Mouse (Mus musculus) midbrain, embryonic 12.5 days (tissue): ENCODE results near the gene Stambpl1. TPM values are rescaled to one million over a fixed set of nuclear protein-coding genes. Genes with fewer than 3 reads are reported as not detected.

ENCODE experiments used
- ATAC-seq: fragments of 200-750 bp; cut with Nextera tagmentation; 2 replicates; pipeline ENCODE4 v1.8.0; 2017; ENCODE audit warnings: low read depth, moderate TSS enrichment, moderate library complexity; ENCODE audit not compliant: low FRiP score
- H3K27ac ChIP-seq: fragments of 300-500 bp; sonication (generic); replicated peaks from 2 replicates; pipeline ENCODE4 v1.5.1; 2016; ENCODE audit warnings: mild to moderate bottlenecking
- H3K27me3 ChIP-seq: fragments of 300-500 bp; sonication (generic); 2 replicates; pipeline ENCODE4 v1.6.1; 2016; ENCODE audit warnings: mild to moderate bottlenecking
- H3K36me3 ChIP-seq: fragments of 300-500 bp; sonication (generic); 2 replicates; pipeline ENCODE4 v1.6.1; 2016
- H3K4me1 ChIP-seq: fragments of 300-500 bp; sonication (generic); 2 replicates; pipeline ENCODE4 v1.6.1; 2016
- H3K4me2 ChIP-seq: fragments of 300-500 bp; sonication (generic); replicated peaks from 2 replicates; pipeline ENCODE4 v1.6.1; 2016; ENCODE audit warnings: mild to moderate bottlenecking, moderate library complexity
- H3K4me3 ChIP-seq: fragments of 300-500 bp; sonication (generic); 2 replicates; pipeline ENCODE4 v1.5.1; 2016; ENCODE audit warnings: mild to moderate bottlenecking
- H3K9ac ChIP-seq: fragments of 300-500 bp; sonication (generic); replicated peaks from 2 replicates; pipeline ENCODE4 v1.6.1; 2016; ENCODE audit warnings: mild to moderate bottlenecking, moderate library complexity
- H3K9me3 ChIP-seq: fragments of 300-500 bp; sonication (generic); 2 replicates; pipeline ENCODE4 v1.6.1; 2016; ENCODE audit warnings: mild to moderate bottlenecking
- WGBS: fragments of 180-500 bp; shearing (Covaris S2); methylation state at CpG from one replicate; pipeline ENCODE4 v1.1.7; 2016; 5-methylcytosine and 5-hydroxymethylcytosine counted together
- polyA plus RNA-seq: library from polyadenylated mRNA; unstranded; fragments of >200 nt; fragmentation: Nextera tagmentation; extraction: Ambion mirVana; gene quantifications from 2 replicates; pipeline ENCODE4 v1.2.1, GENCODE M21; 2016

The Stambpl1 gene
- polyA plus RNA-seq, 1 experiment from 2014 or later: 3.0 TPM

- ATAC-seq: no peak
Observed at GRCm38 (mm10) chr19:34250621-34251020, 58.6 kb downstream of the Stambpl1 start.

GRCm38 (mm10) chr19:34251900-34252299, 59.9 kb downstream of the Stambpl1 start:
- Histone ChIP-seq H3K4me2 (no peak overlapping the region), H3K9me3 (no peaks in the 10 kb centered on the region), H3K27me3 (no peaks in the 10 kb centered on the region), H3K27ac (no peak overlapping the region), H3K9ac (no peak overlapping the region), H3K4me1 (no peaks in the 10 kb centered on the region), H3K36me3 (no peaks in the 10 kb centered on the region), H3K4me3 (no peak overlapping the region)
- no peak for ATAC-seq
- 88% methylated on average over 2 of the region's 2 CpGs for WGBS

More at GRCm38 (mm10) chr19:34250621-34251020, 58.6 kb downstream of the Stambpl1 start:
- Histone ChIP-seq H3K36me3 (no peaks in the 10 kb centered on the region), H3K4me3 (no peak overlapping the region), H3K9me3 (no peaks in the 10 kb centered on the region), H3K4me1 (no peaks in the 10 kb centered on the region), H3K9ac (no peak overlapping the region), H3K4me2 (no peak overlapping the region), H3K27me3 (no peaks in the 10 kb centered on the region), H3K27ac (no peak overlapping the region)
- 82% methylated on average over 4 of the region's 4 CpGs for WGBS

GRCm38 (mm10) chr19:34252450-34252849, 60.4 kb downstream of the Stambpl1 start:
- Histone ChIP-seq H3K27ac (no peak overlapping the region), H3K4me2 (no peak overlapping the region), H3K9ac (no peak overlapping the region), H3K9me3 (no peaks in the 10 kb centered on the region), H3K36me3 (no peaks in the 10 kb centered on the region), H3K27me3 (no peaks in the 10 kb centered on the region), H3K4me1 (no peaks in the 10 kb centered on the region), H3K4me3 (no peak overlapping the region)
- WGBS: 83% methylated on average over 9 of the region's 9 CpGs
- no peak for ATAC-seq

DNA sequence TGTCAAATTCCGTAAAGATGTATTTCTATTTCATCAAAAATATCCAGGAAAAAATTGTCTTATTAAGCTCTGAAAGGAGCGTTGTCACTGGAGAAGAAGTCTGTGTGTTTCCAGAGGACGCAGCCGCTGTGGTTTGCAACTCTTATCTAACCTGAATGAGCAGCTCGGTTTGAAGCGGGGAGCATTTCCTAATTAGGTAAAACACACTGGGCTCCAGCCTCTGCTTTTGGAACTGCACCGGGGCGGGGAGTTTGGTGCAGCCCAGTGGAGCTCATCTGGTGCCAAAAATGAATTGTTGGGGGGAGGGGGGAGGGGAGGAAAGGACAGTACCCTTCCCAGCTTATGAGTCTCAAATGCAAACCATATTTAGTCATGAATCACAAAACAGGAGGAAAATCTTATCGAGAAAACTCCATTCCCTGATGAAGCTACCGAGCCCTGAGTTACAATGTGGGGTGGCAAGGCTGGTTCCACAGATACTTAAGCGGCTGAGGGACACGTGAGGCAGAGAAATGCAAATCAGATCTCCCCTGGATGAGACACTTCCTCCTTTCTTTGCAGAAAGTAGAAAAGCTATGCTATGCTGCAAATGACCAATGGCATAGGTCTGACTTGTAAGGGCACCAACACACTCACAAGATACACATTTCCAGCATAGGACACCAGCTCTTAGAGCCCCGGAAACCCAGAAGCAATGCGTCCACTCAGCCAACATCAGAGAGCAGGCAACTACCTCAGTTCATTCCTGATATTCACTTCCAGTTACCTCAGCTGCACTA, 62.3 kb downstream of the Stambpl1 start:
- ATAC-seq: no peak
- no peak overlapping the region for H3K4me3 ChIP-seq
- H3K9me3 ChIP-seq: no peaks in the 10 kb centered on the region
- no peak overlapping the region for H3K27ac ChIP-seq
- no peaks in the 10 kb centered on the region for H3K27me3 ChIP-seq
- H3K4me2 ChIP-seq: no peak overlapping the region
- H3K9ac ChIP-seq: no peak overlapping the region
- WGBS: 53% methylated on average over 14 of the region's 14 CpGs
- H3K4me1 ChIP-seq: no peaks in the 10 kb centered on the region
- no peaks in the 10 kb centered on the region for H3K36me3 ChIP-seq

DNA sequence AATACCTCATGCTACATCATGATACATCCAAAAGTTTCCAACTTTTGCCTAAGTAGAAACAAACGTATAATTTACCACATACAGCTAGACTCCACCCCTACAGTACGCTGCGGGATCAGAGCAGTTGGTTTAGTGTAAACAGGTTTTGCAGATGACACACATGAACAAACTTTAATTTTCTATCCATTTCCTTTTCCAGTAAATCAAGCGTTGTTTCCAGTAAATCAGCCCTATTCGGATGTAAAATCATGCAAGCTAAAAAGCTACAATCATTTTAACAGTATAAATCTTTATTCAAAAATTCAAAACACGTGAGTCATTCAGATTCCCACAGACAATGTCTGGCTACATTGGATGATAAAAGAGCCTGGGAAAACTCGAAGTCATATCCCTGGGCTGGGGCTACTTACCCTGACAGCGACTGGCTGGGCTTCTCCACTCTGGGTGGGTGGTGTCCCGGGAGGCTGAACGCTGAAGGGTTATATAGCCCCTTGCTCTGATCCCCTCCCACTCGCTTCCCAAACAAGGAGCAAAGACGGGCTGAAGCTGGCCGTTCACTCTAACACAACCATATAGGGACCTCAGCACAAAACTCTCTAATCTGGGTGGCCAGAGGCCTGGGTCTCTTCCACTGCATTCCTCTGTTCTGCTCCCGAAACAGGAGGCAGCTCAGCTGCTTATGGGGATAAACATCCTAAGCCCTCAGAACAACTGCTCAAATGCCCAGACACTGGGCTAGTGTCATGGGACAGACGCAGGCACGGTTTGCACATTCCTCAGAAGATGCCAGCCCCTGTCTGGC, 63.1 kb downstream of the Stambpl1 start, which contains the start of gene Acta2:
Acta2 (minus strand) TSS at position 711 of the 802 bp plus-strand sequence.
- Histone ChIP-seq H3K4me1 (no peaks in the 10 kb centered on the region), H3K27me3 (no peaks in the 10 kb centered on the region), H3K9me3 (no peaks in the 10 kb centered on the region), H3K4me3 (no peak within 1 kb of the TSS), H3K27ac (no peak within 1 kb of the TSS), H3K9ac (no peak within 1 kb of the TSS), H3K36me3 (no peaks in the 10 kb centered on the region), H3K4me2 (no peak within 1 kb of the TSS)
- 68% methylated on average over 16 of the region's 16 CpGs for WGBS
- ATAC-seq: no peak

DNA sequence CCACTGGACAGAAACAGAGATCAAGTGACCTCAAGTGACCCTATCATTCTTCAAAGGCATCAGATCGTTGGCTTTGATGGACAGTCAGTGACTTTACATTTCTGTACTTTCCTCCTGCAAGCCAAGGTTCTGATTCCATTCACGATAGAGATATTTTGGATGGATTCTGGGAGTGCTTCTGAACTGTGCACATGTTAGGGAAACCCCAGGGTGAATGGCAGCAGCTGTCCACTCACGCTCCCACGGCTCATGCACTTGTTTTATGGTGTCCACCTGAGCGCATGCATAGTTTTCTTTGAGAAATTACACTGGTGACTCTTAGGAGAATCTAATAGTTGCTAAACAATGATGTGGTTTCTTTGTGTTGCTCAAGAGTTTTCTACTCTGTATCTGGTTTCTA, 64.1 kb downstream of the Stambpl1 start:
- no peak overlapping the region for H3K27ac ChIP-seq
- no peak overlapping the region for H3K4me2 ChIP-seq
- H3K27me3 ChIP-seq: no peaks in the 10 kb centered on the region
- H3K4me1 ChIP-seq: no peaks in the 10 kb centered on the region
- no peak overlapping the region for H3K4me3 ChIP-seq
- WGBS: 81% methylated on average over 5 of the region's 5 CpGs
- no peaks in the 10 kb centered on the region for H3K9me3 ChIP-seq
- no peaks in the 10 kb centered on the region for H3K36me3 ChIP-seq
- no peak for ATAC-seq
- no peak overlapping the region for H3K9ac ChIP-seq

GRCm38 (mm10) chr19:34256936-34257335, 64.9 kb downstream of the Stambpl1 start:
- no peaks in the 10 kb centered on the region for H3K4me1 ChIP-seq
- H3K9me3 ChIP-seq: no peaks in the 10 kb centered on the region
- H3K4me3 ChIP-seq: no peak overlapping the region
- no peaks in the 10 kb centered on the region for H3K36me3 ChIP-seq
- no peak overlapping the region for H3K4me2 ChIP-seq
- 86% methylated on average over 2 of the region's 2 CpGs for WGBS
- no peaks in the 10 kb centered on the region for H3K27me3 ChIP-seq
- H3K27ac ChIP-seq: no peak overlapping the region
- no peak overlapping the region for H3K9ac ChIP-seq
- no peak for ATAC-seq

GRCm38 (mm10) chr19:34262273-34262974, 70.4 kb downstream of the Stambpl1 start:
- no peak for ATAC-seq
- Histone ChIP-seq H3K4me1 (no peaks in the 10 kb centered on the region), H3K4me3 (no peak overlapping the region), H3K27ac (no peak overlapping the region), H3K36me3 (no peaks in the 10 kb centered on the region), H3K4me2 (no peak overlapping the region), H3K27me3 (no peaks in the 10 kb centered on the region), H3K9ac (no peak overlapping the region), H3K9me3 (no peaks in the 10 kb centered on the region)
- WGBS: 84% methylated on average over 2 of the region's 2 CpGs

DNA sequence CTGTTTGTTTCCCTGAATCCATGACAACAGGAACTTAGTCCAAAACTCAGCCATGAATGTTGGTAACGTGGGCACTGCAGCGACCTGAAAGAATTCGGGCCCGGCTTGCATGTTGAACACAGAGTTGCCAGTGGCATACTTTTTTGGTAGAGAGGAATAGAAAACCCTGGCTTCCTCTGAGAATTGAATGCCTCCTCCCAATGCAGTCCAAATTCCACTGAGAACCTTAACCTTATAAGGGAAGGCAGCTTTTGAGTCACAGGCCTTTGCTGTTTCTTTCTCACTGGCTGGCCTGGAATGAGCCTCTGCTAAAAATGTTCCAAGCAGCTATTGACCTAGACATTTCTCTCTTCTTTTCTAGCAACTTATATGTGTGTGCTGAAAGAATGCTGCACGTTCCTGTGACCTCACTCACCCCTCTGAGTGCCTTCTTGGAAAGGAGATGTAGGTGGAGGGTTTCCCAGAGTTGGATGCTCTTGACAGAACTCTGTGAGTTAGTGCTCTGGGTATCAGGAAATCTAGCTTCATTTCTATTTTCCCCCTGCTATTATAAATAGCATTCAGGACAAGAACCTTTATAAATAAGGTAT, 73.7 kb downstream of the Stambpl1 start:
- no peak for ATAC-seq
- WGBS: 73% methylated on average over 5 of the region's 5 CpGs
- no peaks in the 10 kb centered on the region for H3K36me3 ChIP-seq
- H3K9ac ChIP-seq: no peak overlapping the region
- no peak overlapping the region for H3K4me2 ChIP-seq
- no peak overlapping the region for H3K27ac ChIP-seq
- no peaks in the 10 kb centered on the region for H3K4me1 ChIP-seq
- no peaks in the 10 kb centered on the region for H3K9me3 ChIP-seq
- H3K4me3 ChIP-seq: no peak overlapping the region
- no peaks in the 10 kb centered on the region for H3K27me3 ChIP-seq

DNA sequence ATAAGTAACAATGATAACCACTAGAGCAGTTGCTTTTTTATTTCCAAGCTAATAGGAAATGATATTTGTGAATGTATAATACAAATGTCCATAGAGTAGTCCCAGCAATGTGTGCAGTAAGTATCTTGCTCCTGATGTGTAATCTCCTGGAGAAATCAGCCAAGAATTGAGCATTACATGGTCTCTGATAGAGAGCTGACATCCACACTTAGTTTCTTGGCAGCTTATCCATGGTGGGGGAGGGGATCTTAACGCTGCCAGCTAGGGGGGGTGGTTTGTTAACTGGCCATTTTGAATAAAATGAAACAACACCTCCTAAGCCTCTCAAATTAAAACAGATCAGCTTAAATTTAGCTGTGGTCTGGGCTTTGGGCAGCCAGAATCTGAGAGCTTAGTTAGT, 77.0 kb downstream of the Stambpl1 start:
- no peaks in the 10 kb centered on the region for H3K4me1 ChIP-seq
- no peak overlapping the region for H3K4me3 ChIP-seq
- ATAC-seq: no peak
- no peaks in the 10 kb centered on the region for H3K36me3 ChIP-seq
- no peak overlapping the region for H3K9ac ChIP-seq
- 70% methylated on average over 1 of the region's 1 CpGs for WGBS
- no peak overlapping the region for H3K4me2 ChIP-seq
- no peaks in the 10 kb centered on the region for H3K9me3 ChIP-seq
- H3K27me3 ChIP-seq: no peaks in the 10 kb centered on the region
- no peak overlapping the region for H3K27ac ChIP-seq

DNA sequence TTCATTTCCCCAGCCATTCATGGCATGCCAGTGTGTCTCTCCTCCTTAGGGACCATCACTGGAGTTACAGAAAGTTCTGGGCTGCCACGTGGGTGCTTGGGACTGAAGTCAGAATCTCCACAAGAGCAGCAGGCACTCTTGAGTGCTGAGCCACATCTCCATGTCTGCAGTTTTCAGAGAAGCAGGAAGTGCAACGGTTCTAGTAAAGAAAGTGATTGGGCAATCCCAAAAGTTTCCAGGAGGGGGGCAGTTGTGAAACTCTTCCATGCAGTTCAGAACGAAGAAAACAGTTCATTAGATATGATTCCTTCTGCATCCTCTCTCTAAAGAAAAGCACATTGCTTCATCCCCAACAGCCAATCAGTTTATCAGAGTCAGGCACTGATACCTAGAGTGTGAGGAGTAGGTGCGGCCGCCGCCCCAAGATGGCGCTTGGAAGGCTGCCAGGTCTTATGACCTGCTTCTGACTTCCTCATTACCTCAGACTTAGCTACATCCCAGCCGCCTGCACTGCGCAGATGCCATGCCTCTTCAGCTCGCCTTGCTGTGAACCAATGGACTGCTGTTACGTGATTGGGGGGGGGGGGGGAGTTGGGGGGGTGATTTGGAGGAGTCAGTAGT, 78.2 kb downstream of the Stambpl1 start:
- Histone ChIP-seq H3K9me3 (no peaks in the 10 kb centered on the region), H3K27ac (no peak overlapping the region), H3K27me3 (no peaks in the 10 kb centered on the region), H3K4me3 (no peak overlapping the region), H3K9ac (no peak overlapping the region), H3K4me2 (no peak overlapping the region), H3K36me3 (no peaks in the 10 kb centered on the region), H3K4me1 (no peaks in the 10 kb centered on the region)
- no peak for ATAC-seq
- 90% methylated on average over 11 of the region's 11 CpGs for WGBS
